Mouse (Mus musculus): ENCODE data around the gene Wnt9b.

GRCm38 (mm10) chr11:103733961-103734360, 15.7 kb downstream of the Wnt9b start:
- TF ChIP-seq CTCF (IDR thresholded peaks at IDR 0.05; ENCODE audit: borderline replicate concordance, extremely low read depth, insufficient read depth, insufficient read length) (no peak), POLR2A (IDR thresholded peaks at IDR 0.05; ENCODE audit: borderline replicate concordance, extremely low read depth, insufficient read depth, insufficient read length, poor library complexity, severe bottlenecking) (no peak)

Data from brain, embryonic 14.5 days (tissue).